Mouse (Mus musculus): ENCODE results near the gene Camta1.

- TF ChIP-seq CTCF (conservative IDR thresholded peaks at IDR 0.05; ENCODE audit: insufficient read depth, insufficient read length, low read depth, low read length) (no peak), POLR2A (IDR thresholded peaks at IDR 0.05; ENCODE audit: low read depth, low read length) (no peak)
Measured at GRCm38 (mm10) chr4:150962231-150962630, 899.4 kb downstream of the Camta1 start.
